10 mouse cellular contexts compared by ENCODE assay signal in genomic region chr3:67564731-67565357, GRCm38 (mm10). TPM values are rescaled to one million over a fixed set of nuclear protein-coding genes. Genes with fewer than 3 reads are reported as not detected.
A peak's percentile ranks its signal among the peaks of the same experiment; 100 is the strongest.
DNase-seq lines count a peak whose midpoint lies in the region; ATAC-seq lines count a peak whose summit lies in the region.
"Had no signal": no experiment of that assay in that cellular context is flagged by ENCODE, and none has a peak within 500 bp of the region (broad histone marks: within the 10 kb centered on the region; RNA-seq: fewer than 3 reads in every experiment).

No protein-coding gene starts in this region.

- peak; percentile 51 for DNase-seq in forebrain, embryonic 14.5 days (ENCODE audit: low spot score)
- DNase-seq in left cerebral cortex, postnatal 4 days: peak; percentile 24
- DNase-seq in left cerebral cortex, adult 9 months (ENCODE audit: low spot score in 2 of 2): no peak
- DNase-seq in layer of hippocampus, adult 11-12 months (ENCODE audit: low spot score): no peak
- DNase-seq: cerebellum, adult 9-11 months had no signal

- no peak for ATAC-seq in forebrain, embryonic 14.5 days
- no peak for ATAC-seq in forebrain, embryonic 13.5 days
- ATAC-seq in hindbrain, embryonic 16.5 days: peak; percentile 84
- peak; percentile 57; the same call in 1 of the 2 replicates for ATAC-seq in neutrophil, adult 5-6 weeks (ENCODE audit: extremely low read depth, insufficient number of reproducible peaks, low FRiP score, poor library complexity, severe bottlenecking)
- no peak for ATAC-seq in activated CD4-positive, CD25-positive, alpha-beta regulatory T cell, adult 4 months

- H3K9ac ChIP-seq in forebrain, embryonic 14.5 days (ENCODE audit: low read length): no peak overlapping the region
- H3K9ac ChIP-seq in forebrain, embryonic 13.5 days: no peak overlapping the region
- H3K9ac ChIP-seq in hindbrain, embryonic 16.5 days (ENCODE audit: low read depth, low read length): no peak overlapping the region
- H3K9ac ChIP-seq: stomach, embryonic 15.5 days had no signal

- H3K36me3 ChIP-seq in forebrain, embryonic 14.5 days (ENCODE audit: control insufficient read depth, insufficient read depth, low read length): no peaks in the 10 kb centered on the region
- no peaks in the 10 kb centered on the region for H3K36me3 ChIP-seq in forebrain, embryonic 13.5 days (ENCODE audit: poor library complexity, severe bottlenecking)
- no peaks in the 10 kb centered on the region for H3K36me3 ChIP-seq in hindbrain, embryonic 16.5 days (ENCODE audit: control insufficient read depth, insufficient read depth, low read length)
- H3K36me3 ChIP-seq: stomach, embryonic 15.5 days had no signal

- H3K27ac ChIP-seq in forebrain, embryonic 14.5 days (ENCODE audit: low read depth, low read length): no peak overlapping the region
- H3K27ac ChIP-seq in forebrain, embryonic 13.5 days: no peak overlapping the region
- no peak overlapping the region for H3K27ac ChIP-seq in hindbrain, embryonic 16.5 days (ENCODE audit: low read depth, low read length)
- H3K27ac ChIP-seq: stomach, embryonic 15.5 days had no signal

- no peak overlapping the region for H3K4me3 ChIP-seq in forebrain, embryonic 14.5 days (ENCODE audit: low read depth, low read length)
- no peak overlapping the region for H3K4me3 ChIP-seq in forebrain, embryonic 13.5 days
- H3K4me3 ChIP-seq in hindbrain, embryonic 16.5 days (ENCODE audit: low read length): no peak overlapping the region
- H3K4me3 ChIP-seq: stomach, embryonic 15.5 days had no signal

- H3K27me3 ChIP-seq in forebrain, embryonic 14.5 days (replicated peaks; ENCODE audit: control insufficient read depth, insufficient read depth, low read length): no peaks in the 10 kb centered on the region
- 0 out of 2 replicates have a peak, but pooled peaks cover under 1% of the 10 kb centered on the region for H3K27me3 ChIP-seq in forebrain, embryonic 13.5 days
- H3K27me3 ChIP-seq in hindbrain, embryonic 16.5 days (replicated peaks; ENCODE audit: control insufficient read depth, insufficient read depth, low read length): no peaks in the 10 kb centered on the region
- H3K27me3 ChIP-seq: stomach, embryonic 15.5 days had no signal

- H3K9me3 ChIP-seq in forebrain, embryonic 14.5 days (replicated peaks; ENCODE audit: control insufficient read depth, low read length): no peaks in the 10 kb centered on the region
- H3K9me3 ChIP-seq in forebrain, embryonic 13.5 days (replicated peaks): no peaks in the 10 kb centered on the region
- no peaks in the 10 kb centered on the region for H3K9me3 ChIP-seq in hindbrain, embryonic 16.5 days (ENCODE audit: control insufficient read depth, low read length)
- H3K9me3 ChIP-seq: stomach, embryonic 15.5 days had no signal

- intact Hi-C loops in left cerebral cortex, postnatal 4 days (cut with DNase I): loop anchor here (10.0 kb wide), 1 partner anchor 210 kb away; no protein-coding TSS in a partner anchor

- H3K4me1 ChIP-seq in forebrain, embryonic 14.5 days (ENCODE audit: control insufficient read depth, insufficient read depth, low read length): no peaks in the 10 kb centered on the region
- H3K4me1 ChIP-seq in forebrain, embryonic 13.5 days: no peaks in the 10 kb centered on the region
- H3K4me1 ChIP-seq in hindbrain, embryonic 16.5 days (ENCODE audit: control insufficient read depth, insufficient read depth, low read depth, low read length): no peaks in the 10 kb centered on the region
- H3K4me1 ChIP-seq: stomach, embryonic 15.5 days had no signal

- no peak overlapping the region for H3K4me2 ChIP-seq in forebrain, embryonic 14.5 days (ENCODE audit: low read length)
- no peak overlapping the region for H3K4me2 ChIP-seq in forebrain, embryonic 13.5 days
- H3K4me2 ChIP-seq in hindbrain, embryonic 16.5 days (ENCODE audit: low read length): no peak overlapping the region
- H3K4me2 ChIP-seq: stomach, embryonic 15.5 days had no signal

- WGBS in forebrain, embryonic 14.5 days: 58% methylated on average over 5 of the region's 5 CpGs
- 56% methylated on average over 5 of the region's 5 CpGs for WGBS in forebrain, embryonic 13.5 days
- WGBS in hindbrain, embryonic 16.5 days: 49% methylated on average over 5 of the region's 5 CpGs

RNA-seq across cellular contexts. Expression of gene Mfsd1, which starts 17.7 kb away (rescaled TPM):
- polyA plus RNA-seq in forebrain, embryonic 14.5 days (2014; fragmentation: Nextera tagmentation; extraction: Ambion mirVana): 41.2 and 43.2 TPM in 2 replicates
- polyA plus RNA-seq in forebrain, embryonic 13.5 days (2015; fragmentation: Nextera tagmentation; extraction: Ambion mirVana): 36.2 and 37.0 TPM in 2 replicates
- total RNA-seq in left cerebral cortex, postnatal 4 days (2021): 10 to 100 TPM; 37.2 to 38.8 TPM
- polyA plus RNA-seq in hindbrain, embryonic 16.5 days (2015; fragmentation: Nextera tagmentation; extraction: Ambion mirVana): 34.9 and 36.5 TPM in 2 replicates
- total RNA-seq in neutrophil, adult 5-6 weeks (2017): 97.4 and 130 TPM in 2 replicates
- 10 to 100 TPM; 42.1 to 49.2 TPM for polyA plus RNA-seq in activated CD4-positive, CD25-positive, alpha-beta regulatory T cell, adult 4 months (2017; shearing (Covaris generic))

RNA-seq across cellular contexts. Expression of gene Rarres1, which starts 49.5 kb away (rescaled TPM):
- 0.77 and 1.1 TPM in 2 replicates for polyA plus RNA-seq in forebrain, embryonic 14.5 days (2014; fragmentation: Nextera tagmentation; extraction: Ambion mirVana)
- 0.53 and 0.74 TPM in 2 replicates for polyA plus RNA-seq in forebrain, embryonic 13.5 days (2015; fragmentation: Nextera tagmentation; extraction: Ambion mirVana)
- total RNA-seq in left cerebral cortex, postnatal 4 days (2021): 1 to 10 TPM; 1.6 to 2.0 TPM
- 2.4 and 2.7 TPM in 2 replicates for polyA plus RNA-seq in hindbrain, embryonic 16.5 days (2015; fragmentation: Nextera tagmentation; extraction: Ambion mirVana)
- not detected in 2 replicates for total RNA-seq in neutrophil, adult 5-6 weeks (2017)
- under 1 TPM in 1 of 2 experiments, not detected in 1; 0.33 TPM for polyA plus RNA-seq in activated CD4-positive, CD25-positive, alpha-beta regulatory T cell, adult 4 months (2017; shearing (Covaris generic))

Comparison
In these comparisons a context has a peak if more than half of its experiments do, and no peak if none do; other contexts are left out.
1. DNase-seq: peak in forebrain, embryonic 14.5 days (single experiment) and left cerebral cortex, postnatal 4 days (single experiment); none in left cerebral cortex, adult 9 months (0 of 2) and layer of hippocampus, adult 11-12 months (single experiment).
2. ATAC-seq: peak in hindbrain, embryonic 16.5 days (single experiment) and neutrophil, adult 5-6 weeks (single experiment); none in forebrain, embryonic 14.5 days (single experiment), forebrain, embryonic 13.5 days (single experiment) and activated CD4-positive, CD25-positive, alpha-beta regulatory T cell, adult 4 months (single experiment).